Mouse (Mus musculus): ENCODE measurements around the gene Mylpf.
"Not testable (repeated sequence)": the region's sequence is repeated elsewhere in the genome, so short reads cannot be mapped to it uniquely, and the experiment has no call there.

Gene Mylpf

DNA sequence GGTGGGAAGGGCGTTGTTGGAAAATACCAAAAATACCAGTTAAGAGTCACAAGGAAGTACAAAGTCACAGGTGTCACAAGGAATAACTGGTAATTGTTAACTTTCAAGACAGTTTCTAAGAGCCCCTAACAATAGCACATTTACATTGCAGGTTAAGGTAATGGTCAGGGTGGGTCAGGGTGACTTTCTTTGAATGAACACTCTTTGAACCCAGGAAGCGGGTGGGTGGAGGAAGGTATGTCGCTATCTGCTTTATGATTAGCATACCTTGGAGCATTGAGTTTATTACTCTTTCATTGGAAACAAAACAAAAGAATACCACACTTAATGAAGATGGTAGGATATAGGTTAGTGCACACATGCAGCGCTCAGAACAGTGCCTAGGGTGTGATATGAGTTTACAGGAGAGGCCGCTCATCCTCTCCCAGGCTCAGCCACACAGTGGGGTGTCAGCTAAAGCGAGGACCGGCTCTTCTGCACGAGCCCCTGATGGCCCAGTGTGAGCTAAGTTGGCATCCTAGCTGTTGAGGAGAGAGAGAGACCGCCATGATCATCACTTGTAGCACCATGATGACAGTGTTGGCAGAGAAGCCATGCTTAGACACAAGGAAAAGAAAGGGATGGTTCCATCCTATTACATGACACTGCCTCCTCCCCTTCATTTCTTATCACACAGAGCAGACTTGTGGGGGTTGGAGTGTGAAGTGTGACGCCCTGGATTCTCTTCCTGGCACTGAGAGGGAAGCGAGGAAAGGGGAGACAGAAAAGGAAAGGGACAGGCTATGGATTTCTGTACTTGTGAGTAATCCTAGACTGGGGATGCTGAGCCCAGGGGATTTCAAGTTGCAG, 16.7 kb downstream of the Mylpf start:
- DNase-seq (ENCODE audit: low spot score in 2 of 2), result no peak

DNA sequence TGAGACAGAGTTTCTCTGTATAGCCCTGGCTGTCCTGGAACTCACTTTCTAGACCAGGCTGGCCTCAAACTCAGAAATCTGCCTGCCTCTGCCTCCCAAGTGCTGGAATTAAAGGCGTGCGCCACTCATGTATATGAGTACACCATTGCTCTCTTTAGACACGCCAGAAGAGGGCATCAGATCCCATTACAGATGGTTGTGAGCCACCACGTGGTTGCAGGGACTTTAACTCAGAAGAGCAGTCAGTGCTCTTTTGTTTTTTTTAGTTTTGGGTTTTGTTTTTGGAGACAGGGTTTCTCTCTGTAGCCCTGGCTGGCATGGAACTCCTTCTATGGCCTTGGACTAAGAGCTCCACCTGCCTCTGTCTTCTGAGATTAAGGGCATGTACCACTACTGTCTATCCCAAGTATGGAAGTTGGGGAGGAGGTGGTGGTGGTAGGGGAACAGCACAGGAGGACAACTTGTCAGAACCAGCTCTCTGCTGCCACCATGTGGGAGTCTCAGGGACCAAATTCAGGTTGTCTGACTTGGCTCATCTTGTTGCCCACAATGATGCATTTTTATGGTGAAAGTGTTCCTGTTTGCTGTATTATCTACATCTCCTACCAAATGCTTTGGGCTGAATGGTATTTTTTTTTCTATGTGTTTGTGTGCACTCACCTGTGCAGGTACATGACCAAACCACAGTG, 20.1 kb downstream of the Mylpf start:
- DNase-seq (ENCODE audit: low spot score in 2 of 2), result peak; percentile 72 to 76

DNA sequence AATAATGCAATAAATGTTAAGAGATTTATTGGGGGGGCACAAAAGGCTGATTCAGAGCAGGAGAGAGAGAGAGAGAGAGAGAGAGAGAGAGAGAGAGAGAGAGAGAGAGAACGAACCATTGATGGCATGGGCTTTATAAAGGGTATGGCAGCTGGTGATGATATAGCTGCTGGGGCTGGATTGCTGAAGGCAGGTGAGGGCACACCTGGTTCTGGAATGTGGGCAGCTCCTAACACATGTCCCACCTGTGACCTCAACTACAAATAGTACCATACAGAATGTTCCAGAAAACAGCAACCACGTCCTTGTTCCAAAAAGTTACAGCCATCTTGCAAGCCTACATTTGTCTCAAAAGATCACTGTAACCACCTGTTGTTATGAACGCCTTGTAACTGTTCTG, 22.7 kb downstream of the Mylpf start:
- no peak for DNase-seq (ENCODE audit: low spot score in 2 of 2)

DNA sequence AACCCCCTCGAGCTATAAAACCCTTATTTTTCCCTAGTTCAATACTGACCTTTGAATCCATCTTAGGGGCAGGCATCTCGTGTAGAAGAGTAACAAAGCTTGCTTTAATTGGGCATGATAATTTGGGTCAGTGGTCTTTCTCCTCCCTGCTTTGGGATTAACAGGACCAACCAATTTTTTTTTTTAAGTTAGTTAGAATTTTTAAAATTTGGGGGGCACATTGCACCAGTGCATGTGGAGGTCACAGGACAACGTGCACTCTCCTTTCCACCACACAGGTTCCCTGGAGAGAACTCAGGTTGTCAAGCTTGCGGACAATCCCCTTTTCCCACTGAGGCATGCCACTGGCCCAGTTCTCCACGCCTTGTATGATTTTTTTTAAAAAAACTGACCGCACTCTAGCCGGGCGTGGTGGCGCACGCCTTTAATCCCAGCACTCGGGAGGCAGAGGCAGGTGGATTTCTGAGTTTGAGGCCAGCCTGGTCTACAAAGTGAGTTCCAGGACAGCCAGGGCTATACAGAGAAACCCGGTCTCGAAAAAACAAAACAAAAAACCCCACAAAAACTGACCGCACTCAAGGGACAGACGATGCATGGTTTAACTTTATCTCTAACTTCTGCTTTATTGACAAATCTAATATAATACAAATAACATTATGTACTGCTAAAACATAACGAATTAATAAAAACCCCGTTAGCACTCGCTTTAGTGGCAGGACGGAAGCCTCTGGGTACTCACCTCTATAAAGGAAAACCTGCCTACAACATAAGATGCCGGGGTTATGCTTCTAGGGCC, 23.3 kb downstream of the Mylpf start:
- no peak for DNase-seq (ENCODE audit: low spot score in 2 of 2)

DNA sequence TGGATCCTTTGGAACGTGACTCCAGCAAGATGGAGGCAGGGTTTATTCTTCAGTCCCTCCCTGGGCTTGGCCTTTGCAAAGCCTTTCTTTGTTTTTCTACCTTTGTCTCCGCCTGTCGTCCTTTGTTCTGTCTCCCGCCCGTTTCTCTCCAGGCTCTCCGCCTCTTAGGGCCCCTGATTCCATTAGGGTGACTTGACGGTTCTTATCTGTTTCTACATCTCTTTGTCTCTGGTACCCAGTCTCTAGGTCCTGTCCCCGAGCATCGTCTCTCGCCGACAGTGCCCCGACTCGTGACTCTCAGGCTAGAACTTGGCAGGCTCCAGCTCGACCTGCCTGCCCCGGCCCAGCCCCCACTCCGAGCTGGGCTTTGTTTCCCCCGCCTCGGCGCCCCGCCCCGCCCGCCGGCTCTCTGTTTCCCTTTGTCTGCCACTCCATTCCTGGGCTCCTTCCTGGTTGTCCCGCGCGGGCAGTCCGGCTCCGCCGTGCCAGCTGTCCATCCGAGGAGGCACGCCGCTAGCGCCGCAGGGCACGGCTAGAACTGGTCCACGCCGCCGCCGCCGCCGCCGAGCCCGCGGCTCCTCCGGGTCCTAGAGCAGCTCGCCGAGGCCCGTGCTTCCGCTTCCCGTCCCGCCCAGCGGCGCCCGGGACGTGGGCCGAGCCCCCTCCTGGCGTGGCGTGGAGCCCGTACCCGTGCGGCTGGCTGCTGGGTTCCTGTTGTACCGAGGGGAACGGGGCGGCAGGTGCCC, 24.1 kb downstream of the Mylpf start, which contains the start of the genes Zfp553 and Sept1:
TSS of gene Zfp553 (plus strand) at position 440 of the 746 bp plus-strand sequence.
TSS of gene Sept1 (minus strand) at position 509 of the 746 bp plus-strand sequence.
- DNase-seq (ENCODE audit: low spot score in 2 of 2), result peak; percentile 79 to 80

DNA sequence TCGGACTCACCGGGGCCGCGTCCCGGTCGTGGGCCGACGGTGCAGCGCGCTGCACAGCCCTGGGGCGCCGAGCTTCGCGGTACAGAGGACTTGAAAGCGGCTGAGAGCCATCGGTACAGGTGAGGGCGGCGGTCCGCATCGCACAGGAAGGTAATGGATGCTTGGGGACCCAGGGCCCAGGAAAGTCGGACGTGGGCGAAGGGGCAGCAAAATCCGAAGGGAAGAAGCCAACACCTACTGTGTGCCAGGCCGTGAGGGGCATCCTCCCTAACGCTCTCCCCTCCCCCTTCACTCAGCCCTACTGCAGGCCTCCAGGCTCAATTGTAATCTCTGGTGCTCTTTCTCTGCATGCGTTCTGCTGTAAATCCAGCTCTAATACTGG, 24.7 kb downstream of the Mylpf start:
- DNase-seq (ENCODE audit: low spot score in 2 of 2), result no peak

DNA sequence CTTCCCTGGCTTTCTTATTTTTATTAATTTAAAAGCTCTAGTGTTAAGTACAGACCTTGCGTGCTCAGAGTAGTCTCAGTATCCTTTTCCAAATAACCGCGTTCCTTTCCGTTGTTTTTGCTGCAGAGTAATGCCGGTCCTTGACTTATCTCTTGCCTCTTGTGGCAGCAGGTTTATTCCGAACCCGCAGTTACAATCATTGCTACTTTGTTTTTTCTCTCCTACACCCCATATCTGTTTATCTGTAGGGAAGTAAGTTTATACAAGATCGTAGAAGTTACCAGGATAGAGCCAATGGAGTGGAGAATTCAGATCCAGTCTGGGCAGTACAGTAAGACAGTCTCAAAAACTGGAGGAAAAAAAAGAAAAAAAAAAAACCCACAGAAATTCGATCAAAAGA, 25.1 kb downstream of the Mylpf start:
- no peak for DNase-seq (ENCODE audit: low spot score in 2 of 2)

DNA sequence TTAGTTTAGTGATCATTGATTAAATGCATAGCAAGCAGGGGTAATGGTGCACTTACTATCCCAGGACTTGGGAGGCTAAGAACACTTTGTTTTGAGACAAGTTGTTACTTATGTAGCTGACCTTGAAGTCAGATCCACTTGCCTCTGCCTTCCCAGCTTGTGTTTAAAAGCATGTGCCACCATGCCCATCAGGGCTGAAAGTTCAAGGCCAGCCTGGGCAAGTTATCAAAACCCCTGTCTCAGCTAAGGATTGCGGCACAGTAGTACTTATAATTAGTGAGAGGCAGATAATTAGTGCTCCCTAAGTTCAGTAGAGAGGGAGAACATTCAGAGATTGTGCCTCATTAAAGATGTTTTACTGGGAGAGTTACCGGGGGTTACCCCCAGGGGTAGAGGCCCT, 26.1 kb downstream of the Mylpf start:
- no peak for DNase-seq (ENCODE audit: low spot score in 2 of 2)

DNA sequence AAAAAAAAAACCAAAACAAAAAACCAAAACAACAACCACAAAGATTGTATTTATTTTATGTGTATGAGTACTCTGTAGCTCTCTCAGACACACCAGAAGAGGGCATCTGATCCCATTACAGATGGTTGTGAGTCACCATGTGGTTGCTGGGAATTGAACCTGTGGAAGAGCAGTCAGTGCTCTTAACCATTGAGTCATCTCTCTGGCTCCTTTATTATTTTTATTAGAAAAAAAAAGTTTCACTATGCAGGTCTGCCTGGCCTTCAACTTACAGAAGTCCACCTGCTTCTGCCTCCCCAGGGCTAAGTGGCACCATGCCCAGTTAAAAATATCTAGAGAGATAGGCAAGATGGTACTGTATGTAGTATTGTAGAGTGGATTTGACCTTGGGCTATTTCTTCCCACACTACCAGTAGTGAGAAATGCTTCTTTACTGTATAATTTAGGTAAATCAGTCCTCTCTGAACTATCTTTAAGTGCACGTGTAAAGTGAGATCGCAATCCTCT, 34.7 kb downstream of the Mylpf start:
- DNase-seq (ENCODE audit: low spot score in 2 of 2), result no peak

DNA sequence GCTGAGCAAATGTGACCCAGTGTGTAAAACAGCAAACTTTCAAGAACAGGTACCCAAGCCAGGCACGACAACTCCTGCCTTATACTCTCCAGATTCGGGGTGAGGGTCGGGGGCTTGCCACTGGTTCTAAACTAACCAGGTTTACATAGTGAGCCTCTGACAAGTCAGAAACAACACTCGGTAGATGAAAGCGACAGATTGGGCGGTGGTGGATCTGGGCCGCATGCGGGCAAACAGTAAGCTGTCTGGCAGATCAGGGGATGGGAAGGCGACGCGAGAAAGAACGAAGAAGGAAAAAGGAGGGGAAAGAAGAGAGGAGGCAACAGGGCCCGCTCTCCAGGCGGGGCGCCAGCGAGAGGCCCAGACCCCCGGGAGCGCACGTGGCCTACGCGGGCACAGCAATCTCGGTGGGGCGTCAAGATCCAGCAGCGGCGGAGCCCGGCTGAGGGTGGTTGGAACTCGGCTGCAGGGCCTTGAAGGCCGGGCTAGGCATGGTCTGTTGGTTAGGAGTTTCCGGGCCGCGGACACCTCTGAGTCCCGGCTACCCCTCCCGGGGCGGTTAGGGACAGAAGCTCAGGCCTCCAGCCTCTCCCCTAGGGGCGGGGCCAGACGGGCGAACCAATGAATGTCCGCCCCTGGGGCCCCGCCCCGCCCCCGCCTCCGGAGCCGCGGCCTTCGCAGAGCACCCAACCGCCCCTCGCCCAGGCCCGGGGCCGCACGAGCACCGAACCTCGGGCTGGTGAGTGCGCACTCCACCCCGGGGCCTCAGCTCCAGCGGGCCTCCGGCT, 35.4 kb downstream of the Mylpf start, which contains the start of gene Zfp771:
TSS of gene Zfp771 (plus strand) at position 405 of the 788 bp plus-strand sequence.
- peak; percentile 91 to 94 for DNase-seq (ENCODE audit: low spot score in 2 of 2)

DNA sequence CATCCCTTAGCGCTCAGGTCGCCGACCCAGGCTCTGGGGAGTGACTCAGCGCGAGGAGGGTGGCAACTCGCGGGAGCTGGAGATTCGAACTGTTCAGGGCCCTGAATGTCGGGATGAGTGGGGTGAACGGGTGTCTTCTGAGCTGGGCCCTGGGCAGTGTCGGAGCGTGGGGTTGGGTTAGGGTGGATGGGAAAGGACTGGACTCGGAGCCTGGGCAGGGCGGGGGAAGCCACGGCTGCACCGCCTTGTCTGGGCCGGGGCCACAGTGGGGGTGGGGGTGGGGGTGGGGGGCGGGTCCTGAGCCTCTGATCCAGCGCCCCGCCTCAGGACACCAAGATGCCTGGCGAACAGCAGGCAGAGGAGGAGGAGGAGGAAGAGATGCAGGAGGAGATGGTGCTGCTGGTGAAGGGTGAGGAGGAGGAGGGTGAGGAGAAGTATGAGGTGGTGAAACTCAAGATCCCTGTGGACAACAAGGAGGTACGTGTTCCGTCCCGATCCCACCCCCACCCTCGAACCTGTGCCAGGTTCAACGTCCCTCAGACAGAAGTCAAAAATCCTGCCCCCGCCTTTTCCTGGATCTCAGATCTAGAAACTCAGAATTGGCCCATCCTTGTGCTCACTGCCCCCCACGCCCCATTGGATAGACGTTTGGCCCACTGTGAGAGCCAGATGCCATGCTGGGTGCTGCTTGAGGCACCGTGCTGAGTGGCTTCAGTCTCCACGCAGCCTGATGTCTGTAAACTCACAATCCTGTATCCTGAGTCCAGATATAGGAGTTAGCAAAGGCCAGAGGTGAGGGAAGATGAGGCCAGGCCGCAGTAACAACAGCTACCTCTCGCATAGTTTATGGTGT, 36.2 kb downstream of the Mylpf start:
- no peak for DNase-seq (ENCODE audit: low spot score in 2 of 2)

DNA sequence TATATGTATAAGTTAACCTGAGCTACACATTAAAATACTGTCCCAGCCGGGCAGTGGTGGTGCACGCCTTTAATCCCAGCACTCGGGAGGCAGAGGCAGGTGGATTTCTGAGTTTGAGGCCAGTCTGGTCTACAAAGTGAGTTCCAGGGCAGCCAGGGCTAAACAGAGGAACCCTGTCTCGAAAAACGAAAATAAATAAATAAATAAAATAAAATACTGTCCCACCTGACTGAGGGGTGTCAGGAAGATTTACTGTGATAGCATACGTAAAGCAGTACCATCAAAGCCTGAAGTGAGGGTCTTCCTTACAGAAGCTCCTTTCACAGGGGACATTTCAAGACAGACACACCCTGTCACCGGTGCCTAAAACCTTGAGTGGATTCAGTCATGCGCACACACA, 41.8 kb downstream of the Mylpf start:
- DNase-seq (ENCODE audit: low spot score in 2 of 2), result not testable (repeated sequence)

DNA sequence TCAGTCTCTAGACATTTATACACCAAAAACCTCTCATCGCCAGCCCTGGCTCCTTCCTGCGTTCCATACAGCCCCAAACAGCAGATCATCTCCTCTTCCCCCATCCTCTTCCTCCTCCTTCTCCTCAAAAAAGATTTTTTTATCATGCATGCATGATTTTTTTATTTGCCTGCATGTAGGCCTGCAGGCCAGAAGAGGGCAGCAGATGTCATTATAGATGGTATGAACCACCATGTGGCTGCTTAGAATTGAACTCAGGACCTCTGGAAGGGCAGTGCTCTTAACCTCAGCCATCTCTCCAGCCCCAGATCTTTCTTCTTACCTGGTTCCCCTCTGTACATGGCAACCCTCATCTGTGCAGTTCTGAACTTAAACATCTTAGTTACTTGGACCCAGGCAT, 43.7 kb downstream of the Mylpf start:
- no peak for DNase-seq (ENCODE audit: low spot score in 2 of 2)

DNA sequence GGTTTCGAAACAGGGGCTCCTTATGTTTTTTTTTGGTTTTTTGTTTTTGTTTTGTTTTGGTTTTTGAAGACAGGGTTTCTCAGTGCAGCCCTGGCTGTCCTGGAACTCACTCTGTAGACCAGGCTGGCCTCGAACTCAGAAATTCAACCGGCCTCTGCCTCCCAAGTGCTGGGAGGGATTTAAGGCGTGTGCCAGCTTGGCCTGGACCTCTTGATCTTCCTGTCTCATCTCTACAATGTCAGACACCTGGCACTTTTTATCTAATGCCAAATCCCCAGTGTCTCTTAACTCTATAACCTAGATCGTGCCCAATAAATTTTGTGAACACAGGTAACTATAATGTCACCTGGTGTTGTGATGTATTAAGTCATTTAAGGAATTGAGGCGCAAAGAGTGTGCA, 44.7 kb downstream of the Mylpf start:
- DNase-seq (ENCODE audit: low spot score in 2 of 2), result no peak

DNA sequence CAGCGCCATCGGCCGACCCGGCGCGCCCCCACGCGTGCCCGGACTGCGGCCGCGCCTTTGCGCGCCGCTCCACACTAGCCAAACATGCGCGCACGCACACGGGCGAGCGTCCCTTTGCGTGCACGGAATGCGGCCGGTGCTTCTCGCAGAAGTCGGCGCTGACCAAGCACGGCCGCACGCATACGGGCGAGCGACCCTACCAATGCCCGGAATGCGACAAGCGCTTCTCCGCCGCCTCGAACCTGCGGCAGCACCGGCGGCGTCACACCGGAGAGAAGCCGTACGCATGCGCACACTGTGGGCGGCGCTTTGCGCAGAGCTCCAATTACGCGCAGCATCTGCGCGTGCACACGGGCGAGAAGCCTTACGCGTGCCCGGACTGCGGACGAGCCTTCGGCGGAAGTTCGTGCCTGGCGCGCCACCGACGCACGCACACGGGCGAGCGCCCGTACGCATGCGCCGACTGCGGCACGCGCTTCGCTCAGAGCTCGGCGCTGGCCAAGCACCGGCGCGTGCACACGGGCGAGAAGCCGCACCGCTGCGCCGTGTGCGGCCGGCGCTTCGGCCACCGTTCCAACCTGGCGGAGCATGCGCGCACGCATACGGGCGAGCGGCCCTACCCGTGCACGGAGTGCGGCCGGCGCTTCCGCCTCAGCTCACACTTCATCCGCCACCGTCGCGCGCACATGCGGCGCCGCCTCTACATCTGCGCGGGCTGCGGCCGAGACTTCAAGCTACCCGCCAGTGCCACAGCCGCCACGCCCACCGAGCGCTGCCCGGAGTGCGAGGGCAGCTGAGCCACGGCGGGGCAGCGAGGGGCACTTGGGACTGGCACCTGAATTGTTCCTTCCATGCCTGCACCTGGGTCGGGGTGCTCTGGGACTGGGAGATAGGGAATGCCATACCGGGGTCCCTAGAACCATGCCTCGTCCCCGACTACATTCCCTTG, 45.4 kb downstream of the Mylpf start:
- DNase-seq (ENCODE audit: low spot score in 2 of 2), result peak; percentile 90 to 94

DNA sequence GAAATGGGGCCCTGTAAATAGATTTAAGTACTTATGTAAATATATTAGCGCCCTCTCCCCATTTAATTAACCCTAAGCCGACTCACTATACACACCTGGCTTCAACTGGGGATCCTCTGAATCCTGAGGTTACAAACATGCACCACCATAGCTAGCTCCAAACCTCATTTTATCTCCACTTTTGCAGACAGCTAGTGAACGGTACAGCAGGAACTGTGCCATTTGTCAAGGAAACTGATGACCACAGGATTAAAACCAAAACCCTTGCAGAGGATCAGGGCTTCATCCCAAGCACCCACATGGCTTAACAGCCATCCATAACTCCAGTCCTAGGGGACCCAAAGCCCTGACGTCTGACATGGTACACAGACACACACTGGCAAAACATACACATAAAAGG, 46.3 kb downstream of the Mylpf start:
- DNase-seq (ENCODE audit: low spot score in 2 of 2), result no peak

DNA sequence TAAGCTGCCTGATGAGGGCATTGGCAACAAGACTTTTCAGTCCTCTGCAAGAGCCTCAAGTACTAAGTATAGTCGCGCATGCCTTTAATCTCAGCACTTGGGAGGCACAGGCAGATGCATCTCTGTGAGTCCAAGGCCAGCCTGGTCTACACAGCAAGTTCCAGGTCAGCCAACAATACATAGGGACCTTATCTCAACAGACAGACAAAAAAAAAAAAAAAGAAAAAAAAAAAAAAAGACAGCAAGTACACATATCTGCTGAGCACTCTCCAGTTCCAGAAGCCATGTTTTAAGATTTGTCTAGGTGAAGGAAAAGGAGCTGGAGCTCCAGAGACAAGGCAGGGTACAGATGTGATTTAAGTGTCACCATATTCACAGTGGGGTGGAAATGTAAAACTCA, 47.3 kb downstream of the Mylpf start:
- no peak for DNase-seq (ENCODE audit: low spot score in 2 of 2)

DNA sequence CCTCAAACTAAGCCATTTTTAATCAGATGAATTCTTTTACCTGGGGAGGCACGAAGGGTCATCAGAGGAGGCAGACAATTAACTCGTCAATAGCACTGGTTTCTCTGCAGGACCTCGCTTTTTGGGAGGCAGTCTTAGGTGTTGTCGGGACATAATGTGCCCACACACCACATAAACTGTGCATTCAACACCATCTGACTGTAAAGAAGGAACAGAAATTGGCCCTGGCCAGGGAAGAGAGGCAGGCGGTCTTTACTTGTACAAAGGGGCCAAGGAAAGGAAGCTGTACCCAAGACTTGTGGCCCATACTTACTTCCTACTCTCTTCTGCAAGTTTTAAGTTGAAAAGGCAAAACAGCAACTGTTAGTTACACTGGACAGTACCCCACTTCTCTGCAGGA, 47.8 kb downstream of the Mylpf start:
- no peak for DNase-seq (ENCODE audit: low spot score in 2 of 2)
